Mouse (Mus musculus): ENCODE measurements around the gene Mllt3. TPM values are rescaled to one million over a fixed set of nuclear protein-coding genes. Genes with fewer than 3 reads are reported as not detected.

The Mllt3 gene
- polyA plus RNA-seq, 1 experiment from 2014 or later = 107 TPM

DNA sequence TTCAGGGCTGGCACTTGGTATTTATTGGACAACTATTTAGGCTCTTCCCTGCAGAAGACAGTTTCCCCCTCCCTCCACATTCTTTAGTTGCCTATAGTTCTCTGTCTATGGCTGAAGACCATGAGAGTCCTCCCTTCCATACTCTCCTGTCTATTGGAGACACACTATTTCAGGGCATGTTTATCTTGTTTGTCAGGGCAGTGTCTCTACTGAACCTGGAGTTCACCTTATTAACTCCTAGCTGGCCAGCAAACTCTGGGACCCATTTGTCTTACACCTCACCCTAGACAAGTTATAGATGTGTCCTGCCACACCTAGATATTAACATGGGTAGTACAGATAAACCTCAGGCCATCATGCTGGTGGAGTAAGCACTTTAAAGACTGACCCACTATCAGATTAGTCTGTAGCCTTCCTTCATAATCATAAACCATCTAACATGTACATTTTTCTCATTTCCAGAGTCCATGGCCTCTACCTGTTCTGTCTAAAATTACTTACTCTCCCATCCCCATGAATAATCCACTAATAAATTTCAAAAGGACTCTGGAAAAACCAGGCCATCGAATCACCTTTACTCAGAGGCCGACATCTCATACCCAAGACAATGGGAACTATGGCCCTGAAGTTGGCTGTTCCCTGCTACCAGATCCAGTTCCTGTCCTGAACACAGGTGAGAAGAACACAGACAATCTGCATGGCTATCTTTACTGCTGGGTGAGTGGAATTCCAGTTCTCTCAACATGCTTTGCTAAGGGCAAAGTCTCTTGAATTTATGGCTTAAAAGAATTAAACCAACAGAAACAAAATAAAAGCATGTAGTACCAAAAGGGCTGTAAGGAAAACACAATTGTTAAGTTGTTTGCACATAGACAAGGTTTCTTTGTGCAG lies 195.4 kb downstream of the Mllt3 start:
- Histone ChIP-seq H3K36me3 (no peaks in the 10 kb centered on the region), H3K27me3 (no peaks in the 10 kb centered on the region), H3K4me1 (replicated peaks) (peaks cover 26% of the 10 kb centered on the region), H3K9ac (no peak overlapping the region), H3K27ac (no peak overlapping the region), H3K4me3 (replicated peaks) (no peak overlapping the region), H3K4me2 (no peak overlapping the region), H3K9me3 (replicated peaks) (no peaks in the 10 kb centered on the region)
- 84% methylated on average over 2 of the region's 2 CpGs for WGBS (ENCODE audit: insufficient replicate concordance)
- DNase-seq = no peak
- peak; percentile 60 for ATAC-seq (ENCODE audit: low read depth)

DNA sequence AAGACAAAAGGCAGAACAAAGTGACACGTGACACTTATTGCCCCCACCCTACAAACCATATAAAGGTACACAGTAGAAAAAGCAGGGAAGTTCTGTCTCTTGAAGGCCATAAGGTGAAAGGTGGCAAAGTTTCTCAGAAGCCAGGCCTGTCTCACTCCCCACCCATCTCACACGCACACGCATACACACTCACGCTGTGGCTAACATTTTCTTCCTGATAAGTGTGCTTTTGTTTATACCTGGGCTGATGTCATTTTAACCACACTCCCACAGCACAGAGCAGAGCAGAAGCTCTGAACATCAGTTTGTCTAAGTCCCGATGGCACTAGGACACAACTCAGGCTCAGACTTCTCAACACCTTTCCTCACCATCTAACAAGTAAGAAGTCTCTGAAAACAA lies 196.9 kb downstream of the Mllt3 start:
- ATAC-seq (ENCODE audit: low read depth) (peak; percentile 55), DNase-seq (no peak)
- Histone ChIP-seq H3K4me3 (replicated peaks) (no peak overlapping the region), H3K27ac (no peak overlapping the region), H3K9ac (no peak overlapping the region), H3K4me2 (no peak overlapping the region), H3K36me3 (no peaks in the 10 kb centered on the region), H3K27me3 (no peaks in the 10 kb centered on the region), H3K4me1 (replicated peaks) (peaks cover 24% of the 10 kb centered on the region), H3K9me3 (replicated peaks) (no peaks in the 10 kb centered on the region)
- 48% methylated on average over 5 of the region's 5 CpGs for whole genome bisulfite sequencing (ENCODE audit: insufficient replicate concordance)

GRCm38 (mm10) chr4:87835191-87835590 lies 198.0 kb downstream of the Mllt3 start:
- Histone ChIP-seq H3K9me3 (replicated peaks) (no peaks in the 10 kb centered on the region), H3K4me2 (no peak overlapping the region), H3K27me3 (no peaks in the 10 kb centered on the region), H3K4me3 (replicated peaks) (no peak overlapping the region), H3K4me1 (replicated peaks) (peaks cover 30% of the 10 kb centered on the region), H3K27ac (no peak overlapping the region), H3K36me3 (no peaks in the 10 kb centered on the region), H3K9ac (no peak overlapping the region)
- WGBS (ENCODE audit: insufficient replicate concordance) = 83% methylated on average over 6 of the region's 6 CpGs
- ATAC-seq (ENCODE audit: low read depth) (no peak), DNase-seq (no peak)

DNA sequence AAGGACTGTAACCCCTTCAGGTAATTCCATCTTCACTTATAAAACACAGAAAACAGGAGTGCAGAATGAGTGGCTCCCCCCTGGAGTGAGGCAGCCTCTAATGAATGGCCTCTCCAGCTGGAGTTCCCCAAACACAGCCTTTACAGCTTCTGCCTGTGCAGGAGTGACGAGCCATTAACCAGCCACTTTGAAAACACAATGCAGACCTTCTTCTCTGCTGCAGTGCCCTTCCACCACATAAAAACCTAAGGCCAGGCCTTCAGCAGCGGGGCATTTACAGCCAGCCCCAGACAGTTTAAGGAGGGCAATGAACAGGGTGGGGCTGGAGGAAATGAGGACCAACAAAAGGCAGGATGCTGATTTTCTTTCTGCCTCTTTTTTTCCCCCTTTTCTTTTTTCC lies 198.9 kb downstream of the Mllt3 start:
- no peaks in the 10 kb centered on the region for H3K36me3 ChIP-seq
- DNase-seq = no peak
- H3K27me3 ChIP-seq = no peaks in the 10 kb centered on the region
- H3K4me3 ChIP-seq (replicated peaks) = no peak overlapping the region
- no peaks in the 10 kb centered on the region for H3K9me3 ChIP-seq (replicated peaks)
- no peak for ATAC-seq (ENCODE audit: low read depth)
- H3K4me1 ChIP-seq (replicated peaks) = peaks cover 39% of the 10 kb centered on the region
- 64% methylated on average over 2 of the region's 2 CpGs for WGBS (ENCODE audit: insufficient replicate concordance)
- H3K27ac ChIP-seq = no peak overlapping the region
- H3K4me2 ChIP-seq = no peak overlapping the region
- no peak overlapping the region for H3K9ac ChIP-seq

GRCm38 (mm10) chr4:87830794-87831306 lies 202.3 kb downstream of the Mllt3 start:
- DNase-seq (no peak), ATAC-seq (ENCODE audit: low read depth) (no peak)
- Histone ChIP-seq H3K4me1 (replicated peaks) (peaks cover 27% of the 10 kb centered on the region), H3K4me2 (no peak overlapping the region), H3K9me3 (replicated peaks) (no peaks in the 10 kb centered on the region), H3K27me3 (no peaks in the 10 kb centered on the region), H3K27ac (no peak overlapping the region), H3K36me3 (no peaks in the 10 kb centered on the region), H3K4me3 (replicated peaks) (no peak overlapping the region), H3K9ac (no peak overlapping the region)
- 62% methylated on average over 6 of the region's 6 CpGs for WGBS (ENCODE audit: insufficient replicate concordance)

DNA sequence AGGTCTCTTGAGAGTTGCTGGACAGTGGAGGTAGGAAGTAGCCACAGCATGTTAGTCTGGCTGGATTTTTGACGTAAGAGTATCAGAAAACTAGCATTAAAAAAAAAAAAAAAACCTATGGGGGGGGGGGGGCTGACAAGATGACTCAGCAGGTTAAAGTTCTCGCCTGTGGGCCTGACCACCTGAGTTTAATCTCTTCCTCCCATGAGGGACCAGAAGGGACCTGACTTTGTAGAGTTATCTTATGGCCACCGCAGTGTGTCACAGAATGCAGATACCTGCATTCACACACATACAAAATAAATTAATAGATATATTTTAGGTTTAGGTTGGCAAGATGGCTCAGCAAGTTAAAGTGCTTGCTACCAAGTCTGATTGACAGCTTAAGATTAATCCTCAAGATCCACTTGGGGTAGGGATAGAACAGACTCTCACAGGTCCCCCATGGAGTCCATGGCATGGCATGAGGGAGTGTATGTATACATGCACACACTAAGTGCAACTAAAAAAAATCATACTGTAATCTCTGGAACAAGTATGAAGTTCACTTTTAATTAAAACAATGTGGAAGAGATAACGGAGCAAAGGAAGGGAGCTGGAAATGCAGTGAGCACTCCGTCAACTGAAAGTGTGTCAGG lies 203.6 kb downstream of the Mllt3 start:
- Histone ChIP-seq H3K4me3 (replicated peaks) (no peak overlapping the region), H3K9me3 (replicated peaks) (no peaks in the 10 kb centered on the region), H3K4me2 (no peak overlapping the region), H3K27ac (0 out of 2 replicates have a peak overlapping the region, but pooled peaks have one; percentile 14), H3K4me1 (replicated peaks) (peaks cover 27% of the 10 kb centered on the region), H3K9ac (no peak overlapping the region), H3K27me3 (no peaks in the 10 kb centered on the region), H3K36me3 (no peaks in the 10 kb centered on the region)
- WGBS (ENCODE audit: insufficient replicate concordance) = 34% methylated on average over 5 of the region's 5 CpGs
- no peak for DNase-seq
- ATAC-seq (ENCODE audit: low read depth) = peak; percentile 73

DNA sequence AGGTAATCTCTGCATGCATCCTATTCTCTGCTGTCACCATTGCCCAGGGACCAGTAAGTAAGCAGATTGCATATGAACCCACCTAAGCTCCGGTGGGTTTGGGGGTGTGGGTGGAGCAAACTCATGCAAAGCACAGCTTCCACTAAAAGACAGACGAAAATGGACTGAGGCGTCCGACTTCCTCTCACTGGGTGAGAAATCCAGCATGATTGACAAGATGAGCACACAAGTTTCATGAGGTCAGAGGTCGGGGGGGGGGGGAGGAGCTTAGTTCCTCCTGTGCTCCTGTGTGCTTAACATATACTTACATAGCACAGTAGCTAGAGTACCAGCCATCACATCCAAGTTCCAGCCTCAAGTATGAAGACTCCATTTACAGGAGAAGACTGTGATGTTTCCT lies 206.8 kb downstream of the Mllt3 start:
- H3K4me1 ChIP-seq (replicated peaks) = peaks cover 30% of the 10 kb centered on the region
- H3K27ac ChIP-seq = no peak overlapping the region
- no peak overlapping the region for H3K4me3 ChIP-seq (replicated peaks)
- ATAC-seq (ENCODE audit: low read depth) = no peak
- H3K27me3 ChIP-seq = no peaks in the 10 kb centered on the region
- no peak for DNase-seq
- WGBS (ENCODE audit: insufficient replicate concordance) = 43% methylated on average over 5 of the region's 5 CpGs
- H3K36me3 ChIP-seq = no peaks in the 10 kb centered on the region; the same call in 1 of the 2 replicates
- no peaks in the 10 kb centered on the region for H3K9me3 ChIP-seq (replicated peaks)
- no peak overlapping the region for H3K9ac ChIP-seq
- H3K4me2 ChIP-seq = no peak overlapping the region

GRCm38 (mm10) chr4:87823623-87824022 lies 209.5 kb downstream of the Mllt3 start:
- DNase-seq (no peak), ATAC-seq (ENCODE audit: low read depth) (0 out of 2 replicates have a peak, but pooled peaks have one; percentile 34)
- Histone ChIP-seq H3K36me3 (peaks cover under 1% of the 10 kb centered on the region; the same call in 1 of the 2 replicates), H3K4me2 (no peak overlapping the region), H3K9ac (no peak overlapping the region), H3K4me3 (replicated peaks) (no peak overlapping the region), H3K9me3 (replicated peaks) (no peaks in the 10 kb centered on the region), H3K27ac (no peak overlapping the region; the same call in 1 of the 2 replicates), H3K4me1 (replicated peaks) (peaks cover 15% of the 10 kb centered on the region), H3K27me3 (no peaks in the 10 kb centered on the region)
- 56% methylated on average over 3 of the region's 3 CpGs for WGBS (ENCODE audit: insufficient replicate concordance)

DNA sequence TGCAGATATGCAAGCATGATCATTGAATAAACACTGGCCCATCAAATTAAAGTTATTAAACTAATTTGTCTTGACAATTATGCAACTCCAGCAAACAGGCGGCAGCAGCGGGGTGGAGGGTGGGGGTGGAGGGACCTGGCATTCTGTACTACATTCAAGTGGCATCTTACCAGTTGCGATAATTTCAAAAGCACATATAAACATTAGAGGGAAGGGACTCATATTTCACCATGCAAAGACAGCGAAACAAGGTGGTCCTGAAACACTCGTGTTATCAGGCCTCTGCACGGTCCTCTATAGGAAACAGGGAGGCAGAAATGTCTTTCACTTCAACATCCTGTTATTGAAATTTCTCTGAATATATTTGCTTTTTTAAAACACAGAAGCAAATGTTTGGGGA lies 210.0 kb downstream of the Mllt3 start:
- no peaks in the 10 kb centered on the region for H3K27me3 ChIP-seq
- DNase-seq (no peak), ATAC-seq (ENCODE audit: low read depth) (no peak)
- WGBS (ENCODE audit: insufficient replicate concordance) = 36% methylated on average over 6 of the region's 6 CpGs
- peaks cover 4% of the 10 kb centered on the region; the same call in 1 of the 2 replicates for H3K36me3 ChIP-seq
- H3K9ac ChIP-seq = no peak overlapping the region
- no peak overlapping the region for H3K27ac ChIP-seq
- H3K4me3 ChIP-seq (replicated peaks) = no peak overlapping the region
- no peaks in the 10 kb centered on the region for H3K9me3 ChIP-seq (replicated peaks)
- peaks cover 14% of the 10 kb centered on the region for H3K4me1 ChIP-seq (replicated peaks)
- H3K4me2 ChIP-seq = 0 out of 2 replicates have a peak overlapping the region, but pooled peaks have one; percentile 21

GRCm38 (mm10) chr4:87820911-87821310 lies 212.3 kb downstream of the Mllt3 start:
- H3K36me3 ChIP-seq = peaks cover 4% of the 10 kb centered on the region; the same call in 1 of the 2 replicates
- H3K4me3 ChIP-seq (replicated peaks) = no peak overlapping the region
- ATAC-seq (ENCODE audit: low read depth) (no peak), DNase-seq (no peak)
- no peak overlapping the region for H3K27ac ChIP-seq
- WGBS (ENCODE audit: insufficient replicate concordance) = 75% methylated on average over 3 of the region's 3 CpGs
- H3K9me3 ChIP-seq (replicated peaks) = no peaks in the 10 kb centered on the region
- no peaks in the 10 kb centered on the region for H3K27me3 ChIP-seq
- peaks cover 21% of the 10 kb centered on the region for H3K4me1 ChIP-seq (replicated peaks)
- no peak overlapping the region for H3K4me2 ChIP-seq
- H3K9ac ChIP-seq = no peak overlapping the region

DNA sequence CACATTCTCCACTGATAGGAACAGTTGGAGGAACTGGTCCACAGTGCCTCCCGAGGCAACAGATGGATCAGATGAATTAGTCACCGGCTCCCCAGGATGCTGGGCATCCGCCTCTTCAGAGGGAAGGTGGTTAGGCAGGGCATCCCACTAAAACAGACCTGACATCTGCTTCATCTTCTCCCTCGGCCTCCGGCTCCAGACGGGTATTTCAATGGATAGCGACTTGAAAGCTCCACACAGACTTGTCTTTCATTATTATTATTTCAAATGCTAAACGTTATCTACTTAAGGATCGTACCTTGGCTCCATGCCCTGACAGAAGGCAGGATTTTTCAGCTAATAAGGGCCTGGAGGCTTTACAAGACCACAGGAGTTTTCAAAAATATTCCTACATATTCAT lies 214.0 kb downstream of the Mllt3 start:
- no peak overlapping the region for H3K9ac ChIP-seq
- no peaks in the 10 kb centered on the region for H3K9me3 ChIP-seq (replicated peaks)
- H3K27me3 ChIP-seq = no peaks in the 10 kb centered on the region
- DNase-seq (no peak), ATAC-seq (ENCODE audit: low read depth) (no peak)
- no peak overlapping the region for H3K27ac ChIP-seq
- peaks cover 4% of the 10 kb centered on the region; the same call in 1 of the 2 replicates for H3K36me3 ChIP-seq
- no peak overlapping the region for H3K4me2 ChIP-seq
- WGBS (ENCODE audit: insufficient replicate concordance) = 83% methylated on average over 9 of the region's 9 CpGs
- peaks cover 26% of the 10 kb centered on the region for H3K4me1 ChIP-seq (replicated peaks)
- no peak overlapping the region for H3K4me3 ChIP-seq (replicated peaks)
